Mouse (Mus musculus) liver, adult 2 months (tissue): ENCODE data around the gene Rab11fip4. TPM values are rescaled to one million over a fixed set of nuclear protein-coding genes. Genes with fewer than 3 reads are reported as not detected.
A peak's percentile ranks its signal among the peaks of the same experiment; 100 is the strongest.

Experiments
- DNase-seq: peaks from one replicate; pipeline ENCODE4 v3.0.0-alpha.2; 2011; ENCODE audit warnings: low read depth, low spot score; ENCODE audit errors: extremely low read depth
- H3K27ac ChIP-seq: fragments of 200-500 bp; replicated peaks from 2 replicates; pipeline ENCODE4 v1.5.1; 2012; ENCODE audit warnings: low read depth, mild to moderate bottlenecking, control low read depth, inconsistent platforms, low read length; ENCODE audit not compliant: insufficient read depth
- H3K27me3 ChIP-seq: fragments of 200-500 bp; 2 replicates; pipeline ENCODE4 v1.6.1; 2012; ENCODE audit warnings: mild to moderate bottlenecking, moderate library complexity, low read length, inconsistent platforms; ENCODE audit not compliant: control insufficient read depth, insufficient read depth
- H3K36me3 ChIP-seq: fragments of 200-500 bp; 2 replicates; pipeline ENCODE4 v1.6.1; 2012; ENCODE audit warnings: low read length, inconsistent platforms; ENCODE audit not compliant: control insufficient read depth, insufficient read depth
- H3K4me1 ChIP-seq: fragments of 200-500 bp; 2 replicates; pipeline ENCODE4 v1.6.1; 2011; ENCODE audit warnings: low read length; ENCODE audit not compliant: control insufficient read depth, insufficient read depth
- H3K4me3 ChIP-seq: fragments of 200-500 bp; 2 replicates; pipeline ENCODE4 v1.5.1; 2011; ENCODE audit warnings: low read depth, mild to moderate bottlenecking, control low read depth, low read length, moderate library complexity; ENCODE audit not compliant: insufficient read depth
- H3K79me2 ChIP-seq: fragments of 200-500 bp; 2 replicates; pipeline ENCODE4 v1.6.1; 2012; ENCODE audit warnings: inconsistent platforms, mild to moderate bottlenecking, low read length, moderate library complexity; ENCODE audit not compliant: control insufficient read depth, insufficient read depth
- H3K9ac ChIP-seq: fragments of 200-500 bp; 2 replicates; pipeline ENCODE4 v1.6.1; 2012; ENCODE audit warnings: low read depth, mild to moderate bottlenecking, control low read depth, inconsistent platforms, low read length
- CTCF ChIP-seq: fragments of 200-500 bp; IDR thresholded peaks from 2 replicates; pipeline ENCODE4 v1.5.1; 2011; ENCODE audit warnings: low read depth, low read length, control low read depth
- POLR2A ChIP-seq: fragments of 200-500 bp; IDR thresholded peaks from 2 replicates; pipeline ENCODE4 v1.6.1; 2011; ENCODE audit warnings: low read length, control low read depth; ENCODE audit not compliant: insufficient read depth; ENCODE audit errors: extremely low read depth
- WGBS: fragments of 180-500 bp; shearing (Covaris S2); methylation state at CpG from one replicate; pipeline ENCODE4 v1.1.7; 2018; 5-methylcytosine and 5-hydroxymethylcytosine counted together
- polyA plus RNA-seq: library from polyadenylated mRNA; depleted of rRNA; stranded (reverse); fragments of >200 nt; gene quantifications from 2 replicates; pipeline ENCODE4 v1.2.3, GENCODE M21; 2012
- total RNA-seq: library from RNA; depleted of rRNA; stranded (reverse); fragments of >200 nt; gene quantifications from 2 replicates; pipeline ENCODE4 v1.2.3, GENCODE M21; 2014

Rab11fip4 gene
- total and polyA plus RNA-seq, 2 experiments: 3.1 to 8.1 TPM

DNA sequence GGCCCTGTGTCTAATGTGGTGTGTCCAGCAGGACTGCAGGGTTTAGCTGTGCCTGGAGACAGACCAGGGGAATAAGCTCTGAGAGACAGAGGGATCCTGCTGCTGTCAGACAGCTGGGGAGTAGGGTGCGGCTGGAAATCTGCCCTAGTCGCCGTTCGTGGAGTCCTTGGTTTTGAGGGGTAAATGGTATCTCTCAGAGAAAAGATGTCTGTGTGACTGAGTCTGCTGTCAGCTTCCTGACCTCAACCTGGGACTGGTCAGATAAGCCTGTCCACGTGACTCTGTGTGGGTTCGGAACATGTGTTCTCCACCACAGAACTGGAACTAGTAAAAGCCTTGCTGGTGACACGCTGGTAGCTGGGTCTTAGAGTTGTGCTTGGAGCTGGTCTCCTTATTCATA is 72.6 kb downstream of the Rab11fip4 start:
- TF ChIP-seq POLR2A (no peak), CTCF (no peak)
- no peak overlapping the region for H3K9ac ChIP-seq
- H3K4me1 ChIP-seq: peaks cover 13% of the 10 kb centered on the region
- H3K79me2 ChIP-seq: 0 out of 2 replicates have a peak, but pooled peaks cover 9% of the 10 kb centered on the region
- no peak overlapping the region for H3K4me3 ChIP-seq
- WGBS: 86% methylated on average over 7 of the region's 7 CpGs
- no peaks in the 10 kb centered on the region for H3K27me3 ChIP-seq
- peak; percentile 27 for DNase-seq
- H3K27ac ChIP-seq: no peak overlapping the region
- H3K36me3 ChIP-seq: no peaks in the 10 kb centered on the region

DNA sequence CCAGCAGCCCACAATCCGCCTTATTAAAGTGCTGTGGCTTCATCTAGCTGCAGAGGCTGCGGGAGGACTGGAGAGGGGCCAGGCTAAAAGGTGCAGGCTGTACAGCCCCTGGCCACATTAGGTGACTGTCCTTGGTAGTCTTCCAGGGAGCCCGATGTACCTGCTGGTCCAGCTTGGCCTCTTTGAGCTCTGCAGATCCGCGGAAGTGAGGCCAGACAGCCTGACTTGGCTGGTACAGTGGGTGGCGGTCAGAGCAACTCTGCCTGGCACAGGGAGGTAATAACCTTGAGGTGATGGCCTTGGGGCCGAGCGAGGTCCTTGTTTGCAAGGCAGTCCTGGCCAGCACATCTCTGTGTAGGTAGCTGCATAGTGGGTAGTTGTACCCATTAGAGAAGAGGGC is 75.5 kb downstream of the Rab11fip4 start:
- DNase-seq: peak; percentile 89
- no peak overlapping the region for H3K27ac ChIP-seq

DNA sequence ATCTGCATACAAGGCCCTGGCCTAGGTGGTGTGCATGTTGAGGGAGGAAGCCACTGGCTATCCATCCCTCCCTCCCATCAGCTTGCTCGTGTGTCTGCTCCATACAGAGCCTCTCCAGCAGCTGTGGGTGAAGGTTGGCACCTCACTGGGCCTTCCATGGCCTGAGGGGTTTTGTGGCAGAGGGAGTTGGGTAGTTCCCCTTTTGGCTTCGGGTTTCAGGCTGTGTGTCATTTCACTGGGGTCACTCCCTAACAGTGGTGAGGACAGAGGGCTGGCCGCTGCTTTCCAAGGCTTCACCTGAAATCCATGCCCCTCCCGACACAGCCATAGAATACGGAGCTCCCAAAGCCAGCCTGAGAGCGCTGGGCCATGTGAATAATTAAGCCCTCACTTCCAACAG is 78.2 kb downstream of the Rab11fip4 start:
- H3K4me1 ChIP-seq: peaks cover 15% of the 10 kb centered on the region
- no peak overlapping the region for H3K9ac ChIP-seq
- TF ChIP-seq POLR2A (no peak), CTCF (no peak)
- no peaks in the 10 kb centered on the region for H3K36me3 ChIP-seq
- 0 out of 2 replicates have a peak, but pooled peaks cover 9% of the 10 kb centered on the region for H3K79me2 ChIP-seq
- no peak overlapping the region for H3K27ac ChIP-seq
- H3K27me3 ChIP-seq: no peaks in the 10 kb centered on the region
- DNase-seq: no peak
- H3K4me3 ChIP-seq: no peak overlapping the region
- WGBS: 75% methylated on average over 6 of the region's 6 CpGs

More for the DNA sequence above, 75.5 kb downstream of the Rab11fip4 start:
- Histone ChIP-seq H3K79me2 (0 out of 2 replicates have a peak, but pooled peaks cover 9% of the 10 kb centered on the region), H3K9ac (no peak overlapping the region), H3K27me3 (no peaks in the 10 kb centered on the region), H3K36me3 (no peaks in the 10 kb centered on the region), H3K4me3 (no peak overlapping the region), H3K4me1 (peaks cover 10% of the 10 kb centered on the region)
- 23% methylated on average over 8 of the region's 8 CpGs for WGBS
- TF ChIP-seq CTCF (no peak), POLR2A (no peak)

DNA sequence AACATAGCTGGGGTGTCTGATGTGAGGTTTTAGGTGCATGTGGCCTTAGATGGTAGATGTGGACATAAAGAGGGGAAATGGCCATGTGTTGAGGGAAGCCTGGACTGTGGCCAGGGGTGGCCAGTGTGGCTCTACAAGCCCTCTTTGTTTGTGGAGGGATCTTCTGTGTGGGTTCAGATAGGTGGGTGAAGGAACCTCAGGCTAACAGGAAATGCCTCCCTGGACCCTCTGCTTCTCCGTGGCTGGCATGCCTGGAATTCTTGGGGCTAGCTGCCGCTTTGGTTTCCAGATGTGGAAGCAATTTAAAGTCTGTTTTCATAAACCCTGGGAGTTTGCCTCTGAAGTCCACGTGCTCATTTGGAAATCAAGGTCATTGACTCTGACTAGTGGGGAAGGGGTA is 78.9 kb downstream of the Rab11fip4 start:
- Histone ChIP-seq H3K9ac (no peak overlapping the region), H3K27me3 (no peaks in the 10 kb centered on the region), H3K4me1 (peaks cover 21% of the 10 kb centered on the region), H3K36me3 (no peaks in the 10 kb centered on the region), H3K79me2 (0 out of 2 replicates have a peak, but pooled peaks cover 9% of the 10 kb centered on the region), H3K27ac (no peak overlapping the region), H3K4me3 (no peak overlapping the region)
- WGBS: 11% methylated on average over 3 of the region's 3 CpGs
- TF ChIP-seq CTCF (no peak), POLR2A (no peak)
- DNase-seq: peak; percentile 63

DNA sequence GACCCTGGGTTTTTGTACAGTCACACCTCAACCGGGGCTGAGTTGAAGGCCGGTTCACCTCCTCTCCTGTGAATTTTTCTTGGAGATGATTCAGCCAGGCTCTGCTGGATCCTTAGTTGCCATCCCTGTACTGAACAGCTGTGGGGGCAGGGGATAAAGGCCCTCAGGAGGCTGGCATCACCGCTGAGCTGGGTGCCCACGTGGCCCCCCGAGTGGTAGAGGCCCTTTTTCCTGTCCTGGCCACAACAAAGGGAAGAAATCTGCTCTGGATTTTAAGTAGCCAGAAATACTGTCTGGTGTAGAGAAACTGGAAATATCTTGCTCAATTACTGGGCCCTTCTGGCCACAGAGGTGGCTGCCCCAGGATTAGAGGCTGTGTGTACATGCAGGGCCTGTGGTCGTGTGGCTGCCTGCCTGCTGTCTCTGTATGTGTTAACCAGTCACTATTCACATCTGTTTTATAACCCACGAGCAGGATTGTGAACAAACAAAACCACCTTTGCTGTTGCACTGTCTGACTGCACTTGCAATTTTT is 79.5 kb downstream of the Rab11fip4 start:
- DNase-seq: peak; percentile 16
- TF ChIP-seq CTCF (no peak), POLR2A (no peak)
- Histone ChIP-seq H3K27me3 (no peaks in the 10 kb centered on the region), H3K4me3 (no peak overlapping the region), H3K79me2 (0 out of 2 replicates have a peak, but pooled peaks cover 9% of the 10 kb centered on the region), H3K27ac (no peak overlapping the region), H3K4me1 (peaks cover 21% of the 10 kb centered on the region), H3K36me3 (no peaks in the 10 kb centered on the region), H3K9ac (no peak overlapping the region)
- WGBS: 59% methylated on average over 7 of the region's 7 CpGs

DNA sequence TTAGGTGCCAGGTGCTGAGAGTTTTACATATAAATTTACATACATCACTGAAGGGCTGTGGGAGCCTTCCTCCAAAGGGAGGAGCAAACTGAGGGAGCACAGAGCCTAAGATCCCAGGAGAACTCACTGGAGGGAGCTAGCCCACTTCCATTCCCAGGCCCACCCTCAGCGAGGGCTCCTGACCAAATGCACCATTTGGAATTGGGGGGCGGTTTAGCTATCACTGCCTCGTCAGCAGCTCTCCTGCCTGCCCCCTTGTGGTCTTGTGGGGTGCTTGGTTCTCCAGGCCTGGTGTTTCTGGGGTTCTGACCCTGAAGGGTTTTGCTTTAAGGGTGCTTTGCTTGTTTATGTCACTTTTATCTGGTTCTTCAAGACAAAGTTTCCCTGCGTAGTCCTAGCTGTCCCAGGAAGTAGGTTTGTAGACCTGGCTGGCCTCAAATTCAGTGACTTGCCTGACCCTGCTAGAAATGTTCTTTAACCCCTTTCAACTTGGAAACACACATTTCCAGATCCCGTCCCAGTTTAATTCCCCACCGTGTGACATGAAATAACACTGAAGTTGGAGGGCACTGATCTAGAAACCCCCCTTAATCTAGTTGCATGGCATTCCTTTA is 80.8 kb downstream of the Rab11fip4 start:
- no peak for DNase-seq
- WGBS: 69% methylated on average over 6 of the region's 6 CpGs
- Histone ChIP-seq H3K27me3 (no peaks in the 10 kb centered on the region), H3K9ac (no peak overlapping the region), H3K4me3 (no peak overlapping the region), H3K79me2 (0 out of 2 replicates have a peak, but pooled peaks cover 12% of the 10 kb centered on the region), H3K36me3 (no peaks in the 10 kb centered on the region), H3K4me1 (peaks cover 19% of the 10 kb centered on the region), H3K27ac (no peak overlapping the region)
- TF ChIP-seq POLR2A (no peak), CTCF (peak; percentile 63)
